8 mouse cellular contexts compared by ENCODE assay signal in the genomic region with DNA sequence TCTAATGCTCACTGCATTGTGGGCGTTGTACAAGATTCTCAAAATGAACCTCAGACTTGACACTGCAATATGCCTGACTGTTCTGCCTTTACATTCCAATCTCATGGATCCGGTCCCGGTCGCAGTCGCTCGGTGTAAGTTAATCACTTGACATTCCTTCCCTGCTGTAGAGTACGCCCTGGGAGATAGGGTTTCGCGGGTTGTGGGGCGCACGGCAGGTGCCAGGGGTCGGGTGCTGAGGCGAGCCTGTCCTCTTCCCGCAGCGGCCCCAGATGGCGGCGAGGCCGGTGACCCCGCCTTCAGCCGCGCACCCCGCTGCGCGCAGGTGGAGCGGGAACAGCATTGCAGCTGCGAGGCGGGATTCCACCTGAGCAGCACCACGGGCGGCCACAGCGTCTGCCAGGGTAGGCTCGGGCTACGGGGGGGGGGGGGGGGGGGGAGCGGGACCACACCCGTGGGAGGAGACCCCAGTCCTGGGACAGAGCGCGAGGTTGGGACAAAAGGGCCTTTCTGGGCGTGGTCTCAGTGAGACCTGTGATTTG. TPM values are rescaled to one million over a fixed set of nuclear protein-coding genes. Genes with fewer than 3 reads are reported as not detected.
DNase-seq lines count a peak whose midpoint lies in the region; ATAC-seq and TF ChIP-seq lines count a peak whose summit lies in the region.

No protein-coding gene starts in this region.

- WGBS in thymus, adult 2 months, result 14% methylated on average over 37 of the region's 37 CpGs
- WGBS in embryonic facial prominence, embryonic 12.5 days, result 3% methylated on average over 29 of the region's 37 CpGs
- 3% methylated on average over 37 of the region's 37 CpGs for WGBS in olfactory bulb, adult 2 months

- no peak for TF ChIP-seq POLR2A in thymus, adult 2 months (IDR thresholded peaks at IDR 0.05; ENCODE audit: control insufficient read depth, extremely low read depth, insufficient read depth, low read length, poor library complexity)
- no peak for TF ChIP-seq POLR2A in olfactory bulb, adult 2 months (IDR thresholded peaks at IDR 0.05; ENCODE audit: insufficient read depth, low read depth, low read length)

- H3K4me3 ChIP-seq in thymus, adult 2 months (ENCODE audit: control insufficient read depth, insufficient read depth, low read length), result no peak overlapping the region
- H3K4me3 ChIP-seq in embryonic facial prominence, embryonic 12.5 days, result peak overlapping the region; percentile 31
- H3K4me3 ChIP-seq in olfactory bulb, adult 2 months (ENCODE audit: insufficient read depth, low read depth, low read length), result peak overlapping the region; percentile 16

- H3K9ac ChIP-seq in embryonic facial prominence, embryonic 12.5 days, result no peak overlapping the region

- 0 out of 2 replicates have a peak, but pooled peaks have one; percentile 32 for ATAC-seq in embryonic facial prominence, embryonic 12.5 days (ENCODE audit: insufficient number of reproducible peaks, insufficient read depth, low FRiP score, low TSS enrichment)
- no peak for ATAC-seq in erythroid progenitor cell, adult 5-6 weeks (replicated peaks; ENCODE audit: low FRiP score, poor library complexity, severe bottlenecking)

- H3K27ac ChIP-seq in thymus, adult 2 months (ENCODE audit: control insufficient read depth, insufficient read depth, low read length), result no peak overlapping the region
- no peak overlapping the region for H3K27ac ChIP-seq in embryonic facial prominence, embryonic 12.5 days
- no peak overlapping the region for H3K27ac ChIP-seq in olfactory bulb, adult 2 months (ENCODE audit: insufficient read depth, low read depth, low read length)

- H3K4me2 ChIP-seq in embryonic facial prominence, embryonic 12.5 days (replicated peaks), result peak overlapping the region; percentile 62

- H3K4me1 ChIP-seq in thymus, adult 2 months (replicated peaks; ENCODE audit: control insufficient read depth, insufficient read depth, low read length), result peaks cover 8% of the 10 kb centered on the region
- peaks cover 5% of the 10 kb centered on the region; the same call in 1 of the 2 replicates for H3K4me1 ChIP-seq in embryonic facial prominence, embryonic 12.5 days
- peaks cover 4% of the 10 kb centered on the region for H3K4me1 ChIP-seq in olfactory bulb, adult 2 months (ENCODE audit: control insufficient read depth, insufficient read depth, low read length)

- no peaks in the 10 kb centered on the region for H3K9me3 ChIP-seq in embryonic facial prominence, embryonic 12.5 days

- peak; percentile 5 for DNase-seq in thymus, adult 2 months
- no peak for DNase-seq in thymus, postnatal 10 days (ENCODE audit: low spot score in 2 of 2)
- DNase-seq in kidney, postnatal 4 days, result peak; percentile 10 to 45
- DNase-seq in spleen, postnatal 14 days (ENCODE audit: low spot score in 2 of 2), result no peak
- DNase-seq in heart, postnatal 14 days, result no peak

- intact Hi-C loops in heart, postnatal 14 days (cut with DNase I), result no loop called here

- TF ChIP-seq CTCF in thymus, adult 2 months (IDR thresholded peaks at IDR 0.05; ENCODE audit: borderline replicate concordance, control insufficient read depth, extremely low read depth, insufficient read depth, low read length, poor library complexity), result no peak
- no peak for TF ChIP-seq CTCF in olfactory bulb, adult 2 months (IDR thresholded peaks at IDR 0.05; ENCODE audit: insufficient read depth, low read depth, low read length)

- H3K36me3 ChIP-seq in thymus, adult 2 months (ENCODE audit: control insufficient read depth, insufficient read depth, low read length), result no peaks in the 10 kb centered on the region
- no peaks in the 10 kb centered on the region for H3K36me3 ChIP-seq in embryonic facial prominence, embryonic 12.5 days

- no peaks in the 10 kb centered on the region; the same call in 1 of the 2 replicates for H3K27me3 ChIP-seq in thymus, adult 2 months (ENCODE audit: control insufficient read depth, insufficient read depth, low read length)
- peaks cover 5% of the 10 kb centered on the region; the same call in 1 of the 2 replicates for H3K27me3 ChIP-seq in embryonic facial prominence, embryonic 12.5 days

RNA-seq across cellular contexts. Expression of a gene that starts 29.5 kb away (rescaled TPM):
- 0.64 and 0.69 TPM in 2 replicates for polyA plus RNA-seq in thymus, adult 2 months (2012; rRNA removed)
- 3.4 TPM in 2 replicates for polyA plus RNA-seq in embryonic facial prominence, embryonic 12.5 days (2016; fragmentation: Nextera tagmentation; extraction: Ambion mirVana)
- polyA plus RNA-seq in olfactory bulb, adult 2 months (2012; ENCODE audit: insufficient read depth, insufficient read length, low replicate concordance, missing spikeins), result not detected in 2 replicates
- total RNA-seq in erythroid progenitor cell, adult 5-6 weeks (2015; ENCODE audit: low replicate concordance), result not detected in 2 replicates
- total RNA-seq in erythroid progenitor cell, adult 5-6 weeks (2017; ENCODE audit: low replicate concordance), result not detected in 2 replicates
- under 1 TPM; 0.73 to 0.98 TPM for total RNA-seq in heart, postnatal 14 days (2021)

RNA-seq across cellular contexts. Expression of a gene that starts 51.6 kb away (rescaled TPM):
- polyA plus RNA-seq in thymus, adult 2 months (2012; rRNA removed), result 1.6 and 1.7 TPM in 2 replicates
- 7.6 and 9.2 TPM in 2 replicates for polyA plus RNA-seq in embryonic facial prominence, embryonic 12.5 days (2016; fragmentation: Nextera tagmentation; extraction: Ambion mirVana)
- not detected in 2 replicates for polyA plus RNA-seq in olfactory bulb, adult 2 months (2012; ENCODE audit: insufficient read depth, insufficient read length, low replicate concordance, missing spikeins)
- total RNA-seq in erythroid progenitor cell, adult 5-6 weeks (2015; ENCODE audit: low replicate concordance), result 1.8 TPM in 1 of 2 replicates, not detected in the other
- total RNA-seq in erythroid progenitor cell, adult 5-6 weeks (2017; ENCODE audit: low replicate concordance), result 2.1 TPM in 1 of 2 replicates, not detected in the other
- 1 to 10 TPM; 3.2 to 4.3 TPM for total RNA-seq in heart, postnatal 14 days (2021)

Comparison
In these comparisons a context has a peak if more than half of its experiments do, and no peak if none do; other contexts are left out.
1. DNase-seq: peak in thymus, adult 2 months (single experiment) and kidney, postnatal 4 days (2 of 2); none in thymus, postnatal 10 days (0 of 2), spleen, postnatal 14 days (0 of 2) and heart, postnatal 14 days (0 of 2).